Mouse (Mus musculus) midbrain, embryonic 13.5 days (tissue): ENCODE results near the gene Ptprs. TPM values are rescaled to one million over a fixed set of nuclear protein-coding genes. Genes with fewer than 3 reads are reported as not detected.
A peak's percentile ranks its signal among the peaks of the same experiment; 100 is the strongest.

ENCODE experiments used
- ATAC-seq: fragments of 200-750 bp; cut with Nextera tagmentation; 2 replicates; pipeline ENCODE4 v1.8.0; 2017; ENCODE audit warnings: mild to moderate bottlenecking, moderate TSS enrichment, moderate library complexity
- H3K27ac ChIP-seq: fragments of 300-500 bp; sonication (generic); 2 replicates; pipeline ENCODE4 v1.5.1; 2015; ENCODE audit warnings: inconsistent platforms, mild to moderate bottlenecking, moderate library complexity
- H3K27me3 ChIP-seq: fragments of 300-500 bp; sonication (generic); 2 replicates; pipeline ENCODE4 v1.6.1; 2015; ENCODE audit warnings: mild to moderate bottlenecking, inconsistent platforms
- H3K36me3 ChIP-seq: fragments of 300-500 bp; sonication (generic); 2 replicates; pipeline ENCODE4 v1.6.1; 2015; ENCODE audit warnings: mild to moderate bottlenecking, inconsistent platforms
- H3K4me1 ChIP-seq: fragments of 300-500 bp; sonication (generic); replicated peaks from 2 replicates; pipeline ENCODE4 v1.6.1; 2015; ENCODE audit warnings: inconsistent platforms
- H3K4me2 ChIP-seq: fragments of 300-500 bp; sonication (generic); replicated peaks from 2 replicates; pipeline ENCODE4 v1.6.1; 2015; ENCODE audit warnings: moderate library complexity, mild to moderate bottlenecking, inconsistent platforms
- H3K4me3 ChIP-seq: fragments of 300-500 bp; sonication (generic); replicated peaks from 2 replicates; pipeline ENCODE4 v1.5.1; 2015; ENCODE audit warnings: mild to moderate bottlenecking, inconsistent platforms
- H3K9ac ChIP-seq: fragments of 300-500 bp; sonication (generic); replicated peaks from 2 replicates; pipeline ENCODE4 v1.6.1; 2015; ENCODE audit warnings: mild to moderate bottlenecking, inconsistent platforms
- H3K9me3 ChIP-seq: fragments of 300-500 bp; sonication (generic); 2 replicates; pipeline ENCODE4 v1.6.1; 2016; ENCODE audit warnings: mild to moderate bottlenecking, inconsistent platforms
- WGBS: fragments of 180-500 bp; shearing (Covaris S2); methylation state at CpG from one replicate; pipeline ENCODE4 v1.1.7; 2015; 5-methylcytosine and 5-hydroxymethylcytosine counted together
- polyA plus RNA-seq: library from polyadenylated mRNA; unstranded; fragments of >200 nt; fragmentation: Nextera tagmentation; extraction: Ambion mirVana; gene quantifications from 2 replicates; pipeline ENCODE4 v1.2.1, GENCODE M21; 2015

Ptprs gene
- polyA plus RNA-seq, 1 experiment from 2014 or later, result 317 TPM

- H3K4me2 ChIP-seq, result peak overlapping the region; percentile 98
- WGBS, result 2% methylated on average over 50 of the region's 50 CpGs
- H3K9ac ChIP-seq, result peak overlapping the region; percentile 95
- H3K36me3 ChIP-seq, result peaks cover 15% of the 10 kb centered on the region
- H3K4me3 ChIP-seq, result peak overlapping the region; percentile 92
- H3K27ac ChIP-seq, result peak overlapping the region; percentile 72
- ATAC-seq, result no peak
- H3K27me3 ChIP-seq, result peaks cover 6% of the 10 kb centered on the region
- H3K9me3 ChIP-seq, result no peaks in the 10 kb centered on the region
- H3K4me1 ChIP-seq, result peaks cover 70% of the 10 kb centered on the region
These were observed 3.3 kb downstream of the Ptprs start for GRCm38 (mm10) chr17:56472733-56473610.

DNA sequence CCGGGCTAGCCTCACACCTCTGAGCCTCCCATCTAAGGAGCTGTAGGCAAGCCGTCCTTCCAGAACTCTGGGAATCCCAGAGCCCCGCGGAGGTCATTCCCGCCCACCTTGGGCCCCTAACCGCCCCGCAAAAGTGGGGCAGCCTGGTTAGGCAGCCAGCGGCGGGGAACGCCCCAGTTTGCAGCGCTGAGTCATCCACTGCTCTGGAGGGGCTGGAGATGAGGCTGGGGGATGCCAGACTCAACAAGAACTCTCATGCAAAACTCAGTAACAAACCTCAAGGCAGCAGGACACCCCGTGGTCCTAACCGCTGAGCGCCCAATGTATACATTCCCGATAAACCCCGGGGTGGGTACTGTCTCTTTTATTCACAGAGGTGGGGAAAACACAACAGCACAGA is 4.2 kb downstream of the Ptprs start:
- ATAC-seq, result no peak
- H3K4me3 ChIP-seq, result peak overlapping the region; percentile 92
- H3K27me3 ChIP-seq, result no peaks in the 10 kb centered on the region
- H3K27ac ChIP-seq, result peak overlapping the region; percentile 72; the same call in 1 of the 2 replicates
- peak overlapping the region; percentile 95 for H3K9ac ChIP-seq
- 8% methylated on average over 16 of the region's 16 CpGs for WGBS
- peaks cover 15% of the 10 kb centered on the region for H3K36me3 ChIP-seq
- H3K9me3 ChIP-seq, result no peaks in the 10 kb centered on the region
- H3K4me1 ChIP-seq, result peaks cover 78% of the 10 kb centered on the region
- H3K4me2 ChIP-seq, result peak overlapping the region; percentile 98

- Histone ChIP-seq H3K9ac (peak overlapping the region; percentile 61; the same call in 1 of the 2 replicates), H3K4me2 (peak overlapping the region; percentile 98; the same call in 1 of the 2 replicates), H3K9me3 (no peaks in the 10 kb centered on the region), H3K27me3 (no peaks in the 10 kb centered on the region), H3K36me3 (peaks cover 15% of the 10 kb centered on the region), H3K4me1 (peaks cover 88% of the 10 kb centered on the region), H3K4me3 (no peak overlapping the region), H3K27ac (0 out of 2 replicates have a peak overlapping the region, but pooled peaks have one; percentile 12)
- 68% methylated on average over 5 of the region's 5 CpGs for WGBS
- ATAC-seq, result no peak
These were observed 5.1 kb downstream of the Ptprs start for GRCm38 (mm10) chr17:56471136-56471535.

GRCm38 (mm10) chr17:56470571-56470970 is 5.7 kb downstream of the Ptprs start:
- no peak for ATAC-seq
- H3K4me2 ChIP-seq, result peak overlapping the region; percentile 98
- no peaks in the 10 kb centered on the region for H3K27me3 ChIP-seq
- 26% methylated on average over 10 of the region's 10 CpGs for WGBS
- H3K36me3 ChIP-seq, result peaks cover 15% of the 10 kb centered on the region
- peaks cover 94% of the 10 kb centered on the region for H3K4me1 ChIP-seq
- H3K27ac ChIP-seq, result 0 out of 2 replicates have a peak overlapping the region, but pooled peaks have one; percentile 12
- H3K9me3 ChIP-seq, result no peaks in the 10 kb centered on the region
- peak overlapping the region; percentile 61 for H3K9ac ChIP-seq
- H3K4me3 ChIP-seq, result peak overlapping the region; percentile 22; the same call in 1 of the 2 replicates

DNA sequence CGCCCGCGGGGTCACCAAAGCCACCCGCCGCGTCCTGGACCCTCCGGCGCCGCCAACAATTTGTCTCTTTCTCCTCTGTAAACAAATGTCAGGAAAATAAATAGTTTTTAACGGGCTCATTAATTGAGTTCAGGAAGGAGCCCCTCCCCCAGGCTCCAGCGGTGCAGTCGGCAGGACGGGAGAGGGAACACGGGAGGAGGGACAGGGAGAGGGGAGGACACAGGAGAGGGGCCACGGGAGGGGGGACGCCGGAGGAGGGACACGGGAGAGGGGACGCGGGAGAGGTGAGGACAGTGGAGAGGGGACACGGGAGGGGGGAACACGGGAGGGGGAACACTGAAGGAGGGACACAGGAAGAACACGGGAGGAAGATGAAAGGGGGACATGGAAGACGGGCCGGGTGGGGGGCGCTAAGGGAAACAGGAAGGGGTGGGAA is 6.3 kb downstream of the Ptprs start:
- Histone ChIP-seq H3K4me1 (peaks cover 98% of the 10 kb centered on the region), H3K27me3 (no peaks in the 10 kb centered on the region), H3K36me3 (peaks cover 15% of the 10 kb centered on the region), H3K4me3 (peak overlapping the region; percentile 22), H3K9ac (peak overlapping the region; percentile 61), H3K27ac (peak overlapping the region; percentile 94), H3K9me3 (no peaks in the 10 kb centered on the region), H3K4me2 (peak overlapping the region; percentile 98)
- WGBS, result 7% methylated on average over 26 of the region's 26 CpGs
- ATAC-seq, result no peak

DNA sequence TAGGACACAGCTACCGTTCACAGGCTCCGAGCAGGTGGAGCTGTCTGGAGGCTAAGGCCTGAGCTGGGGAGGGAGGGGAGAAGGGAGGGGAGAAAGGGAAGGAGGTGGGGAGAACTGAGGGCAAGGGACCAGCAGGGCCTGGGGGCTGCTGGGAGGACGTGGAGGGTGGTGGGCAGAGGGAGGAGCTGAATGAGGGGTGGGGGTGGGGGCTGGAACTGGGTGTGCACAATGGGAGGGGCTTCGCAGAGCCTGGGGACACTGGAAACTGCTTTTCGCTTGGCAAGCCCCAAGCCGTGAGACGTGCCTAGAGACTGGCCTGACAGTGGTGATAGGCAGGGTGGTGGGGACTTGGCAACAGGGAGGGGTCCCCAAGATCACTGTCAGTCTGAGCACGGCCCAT is 7.0 kb downstream of the Ptprs start:
- 35% methylated on average over 8 of the region's 8 CpGs for WGBS
- H3K9ac ChIP-seq, result peak overlapping the region; percentile 61
- peak overlapping the region; percentile 98 for H3K4me2 ChIP-seq
- peaks cover 100% of the 10 kb centered on the region for H3K4me1 ChIP-seq
- peak overlapping the region; percentile 94 for H3K27ac ChIP-seq
- no peaks in the 10 kb centered on the region for H3K9me3 ChIP-seq
- H3K36me3 ChIP-seq, result peaks cover 15% of the 10 kb centered on the region
- no peaks in the 10 kb centered on the region for H3K27me3 ChIP-seq
- no peak overlapping the region for H3K4me3 ChIP-seq
- no peak for ATAC-seq

- Histone ChIP-seq H3K4me2 (peak overlapping the region; percentile 98), H3K27me3 (no peaks in the 10 kb centered on the region), H3K9me3 (no peaks in the 10 kb centered on the region), H3K4me1 (peaks cover 100% of the 10 kb centered on the region), H3K36me3 (peaks cover 15% of the 10 kb centered on the region), H3K27ac (peak overlapping the region; percentile 94), H3K9ac (peak overlapping the region; percentile 61), H3K4me3 (no peak overlapping the region)
- WGBS, result 66% methylated on average over 7 of the region's 7 CpGs
- no peak for ATAC-seq
These were observed 7.4 kb downstream of the Ptprs start for GRCm38 (mm10) chr17:56468870-56469269.

GRCm38 (mm10) chr17:56468380-56468779 is 7.9 kb downstream of the Ptprs start:
- H3K4me1 ChIP-seq, result peaks cover 100% of the 10 kb centered on the region
- H3K4me2 ChIP-seq, result peak overlapping the region; percentile 41; the same call in 1 of the 2 replicates
- no peaks in the 10 kb centered on the region for H3K27me3 ChIP-seq
- H3K9ac ChIP-seq, result 0 out of 2 replicates have a peak overlapping the region, but pooled peaks have one; percentile 46
- ATAC-seq, result no peak
- 94% methylated on average over 9 of the region's 9 CpGs for WGBS
- H3K36me3 ChIP-seq, result peaks cover 15% of the 10 kb centered on the region
- H3K27ac ChIP-seq, result peak overlapping the region; percentile 94
- no peaks in the 10 kb centered on the region for H3K9me3 ChIP-seq
- H3K4me3 ChIP-seq, result 0 out of 2 replicates have a peak overlapping the region, but pooled peaks have one; percentile 2

DNA sequence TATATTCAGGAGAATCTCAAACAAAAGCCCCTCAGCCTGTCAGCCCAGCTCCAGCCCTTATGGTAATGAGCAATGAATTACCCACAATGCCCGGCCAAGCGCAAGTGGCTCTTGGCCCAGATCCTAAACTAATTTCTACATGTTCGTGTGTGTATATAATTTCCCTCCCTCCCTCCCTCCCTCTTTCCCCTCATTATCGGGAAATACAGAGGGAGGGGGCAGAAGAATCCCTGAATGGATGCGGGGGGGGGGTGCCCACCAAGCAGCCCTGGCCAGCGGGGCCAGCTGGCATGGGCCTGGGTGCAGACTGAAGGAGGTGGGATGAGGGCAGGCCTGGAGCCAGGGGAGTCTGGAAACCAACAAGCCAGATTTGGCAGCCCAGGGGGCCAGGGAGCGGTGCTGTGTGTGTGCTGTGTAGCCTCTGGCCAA is 8.8 kb downstream of the Ptprs start:
- no peaks in the 10 kb centered on the region for H3K27me3 ChIP-seq
- peak; percentile 81 for ATAC-seq
- H3K9ac ChIP-seq, result 0 out of 2 replicates have a peak overlapping the region, but pooled peaks have one; percentile 46
- H3K36me3 ChIP-seq, result peaks cover 15% of the 10 kb centered on the region
- H3K4me2 ChIP-seq, result peak overlapping the region; percentile 41
- H3K4me1 ChIP-seq, result peaks cover 100% of the 10 kb centered on the region
- H3K4me3 ChIP-seq, result no peak overlapping the region
- peak overlapping the region; percentile 94 for H3K27ac ChIP-seq
- WGBS, result 11% methylated on average over 6 of the region's 7 CpGs
- H3K9me3 ChIP-seq, result no peaks in the 10 kb centered on the region

- Histone ChIP-seq H3K36me3 (peaks cover 15% of the 10 kb centered on the region), H3K4me1 (peaks cover 99% of the 10 kb centered on the region), H3K4me2 (peak overlapping the region; percentile 41), H3K4me3 (no peak overlapping the region), H3K27ac (peak overlapping the region; percentile 94), H3K9ac (0 out of 2 replicates have a peak overlapping the region, but pooled peaks have one; percentile 32), H3K9me3 (no peaks in the 10 kb centered on the region), H3K27me3 (no peaks in the 10 kb centered on the region)
- ATAC-seq, result no peak
- WGBS, result 71% methylated on average over 6 of the region's 6 CpGs
These were observed 9.5 kb downstream of the Ptprs start for GRCm38 (mm10) chr17:56466747-56467146.

DNA sequence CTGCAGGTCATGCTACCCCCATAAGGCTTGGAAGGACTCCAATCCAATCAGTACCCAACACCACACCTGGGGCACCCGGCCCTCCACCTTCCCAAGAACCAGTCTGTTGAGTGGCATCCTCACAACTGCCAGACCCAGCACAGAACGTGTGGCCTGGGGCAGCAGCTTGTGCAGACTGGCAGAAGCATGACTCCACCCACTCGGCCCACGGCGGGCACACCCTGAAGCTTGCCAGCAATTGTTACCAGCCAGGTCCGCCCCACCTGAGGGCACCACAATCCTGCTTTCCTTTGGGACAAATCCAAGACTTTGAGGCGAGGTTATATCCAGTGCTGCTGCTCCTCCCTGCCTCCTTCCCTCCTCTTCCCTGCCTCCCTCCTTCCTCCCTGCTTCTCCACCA is 11.5 kb downstream of the Ptprs start:
- peaks cover 15% of the 10 kb centered on the region for H3K36me3 ChIP-seq
- H3K4me3 ChIP-seq, result no peak overlapping the region
- H3K27me3 ChIP-seq, result no peaks in the 10 kb centered on the region
- H3K4me1 ChIP-seq, result peaks cover 99% of the 10 kb centered on the region
- no peak overlapping the region for H3K9ac ChIP-seq
- peak overlapping the region; percentile 39; the same call in 1 of the 2 replicates for H3K27ac ChIP-seq
- 83% methylated on average over 7 of the region's 7 CpGs for WGBS
- H3K9me3 ChIP-seq, result no peaks in the 10 kb centered on the region
- H3K4me2 ChIP-seq, result no peak overlapping the region
- no peak for ATAC-seq

DNA sequence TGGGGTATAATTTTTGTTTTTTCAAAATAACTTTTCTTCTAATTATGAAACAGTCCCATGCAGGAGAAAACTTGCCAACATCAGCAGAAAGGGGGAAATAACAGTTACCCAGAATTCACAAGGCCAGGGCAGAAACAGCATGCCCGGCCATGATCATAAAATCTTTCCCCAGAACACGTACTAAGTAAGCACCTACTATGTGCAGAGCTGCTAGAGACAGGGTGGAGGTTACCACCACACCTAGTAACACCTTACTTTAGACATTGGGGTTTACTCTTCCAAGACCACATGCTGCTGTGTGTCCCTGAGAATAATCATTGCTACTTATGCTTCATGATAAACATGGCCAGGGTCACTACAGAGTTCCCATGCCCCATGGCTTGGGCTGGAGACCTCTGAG is 11.9 kb downstream of the Ptprs start:
- no peak overlapping the region for H3K27ac ChIP-seq
- H3K4me2 ChIP-seq, result no peak overlapping the region
- H3K4me1 ChIP-seq, result peaks cover 99% of the 10 kb centered on the region
- no peaks in the 10 kb centered on the region for H3K27me3 ChIP-seq
- ATAC-seq, result no peak
- WGBS, result 95% methylated on average over 2 of the region's 2 CpGs
- peaks cover 11% of the 10 kb centered on the region for H3K36me3 ChIP-seq
- no peaks in the 10 kb centered on the region for H3K9me3 ChIP-seq
- H3K9ac ChIP-seq, result no peak overlapping the region
- H3K4me3 ChIP-seq, result no peak overlapping the region
